Mouse (Mus musculus): ENCODE measurements around the gene Brdt.

Brdt gene

GRCm38 (mm10) chr5:107412285-107412684 lies 81.3 kb downstream of the Brdt start:
- DNase-seq (ENCODE audit: low spot score in 2 of 2): no peak

DNA sequence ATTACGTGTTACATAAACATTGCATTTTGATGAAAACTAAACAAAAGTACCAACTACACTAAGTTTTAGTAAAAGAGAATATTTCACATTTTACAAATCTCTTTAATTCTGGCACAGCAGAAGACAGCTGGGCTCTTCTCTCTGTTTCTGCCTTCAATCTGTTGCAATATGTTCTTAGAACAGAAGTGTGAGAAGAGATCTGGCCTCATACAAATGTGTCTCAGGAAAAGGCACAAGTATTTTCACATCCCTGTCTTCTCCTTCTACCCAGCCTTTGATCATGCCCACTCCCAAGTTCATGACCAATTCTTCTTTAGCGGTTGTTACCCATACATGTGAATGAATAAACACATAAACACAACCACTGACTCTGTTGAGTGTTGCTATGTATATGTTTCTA lies 84.1 kb downstream of the Brdt start:
- DNase-seq (ENCODE audit: low spot score in 2 of 2): no peak

DNA sequence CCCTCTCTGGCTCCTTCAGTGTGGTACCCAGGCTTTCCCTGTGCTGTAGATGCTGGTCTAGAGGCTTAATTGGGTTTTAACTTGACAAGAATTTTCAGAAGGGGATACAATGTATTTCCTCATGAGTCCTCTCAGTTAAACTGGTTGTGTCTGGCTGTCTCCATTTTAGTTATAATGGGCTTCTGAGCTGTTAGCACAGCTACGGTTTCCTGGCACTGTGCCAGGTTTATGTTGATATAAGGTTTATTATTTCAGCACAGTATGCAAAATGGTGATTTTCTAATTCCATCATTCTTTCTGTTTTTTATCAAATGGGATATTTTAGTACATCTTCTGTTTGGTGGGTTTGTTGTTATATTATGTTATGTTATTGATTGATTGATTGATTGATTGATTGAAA lies 90.7 kb downstream of the Brdt start:
- DNase-seq (ENCODE audit: low spot score in 2 of 2): no peak

GRCm38 (mm10) chr5:107431249-107431648 lies 100.3 kb downstream of the Brdt start, which contains the start of gene Lpcat2b:
Lpcat2b (plus strand) TSS chr5:107431549.
- no peak for DNase-seq (ENCODE audit: low spot score in 2 of 2)

DNA sequence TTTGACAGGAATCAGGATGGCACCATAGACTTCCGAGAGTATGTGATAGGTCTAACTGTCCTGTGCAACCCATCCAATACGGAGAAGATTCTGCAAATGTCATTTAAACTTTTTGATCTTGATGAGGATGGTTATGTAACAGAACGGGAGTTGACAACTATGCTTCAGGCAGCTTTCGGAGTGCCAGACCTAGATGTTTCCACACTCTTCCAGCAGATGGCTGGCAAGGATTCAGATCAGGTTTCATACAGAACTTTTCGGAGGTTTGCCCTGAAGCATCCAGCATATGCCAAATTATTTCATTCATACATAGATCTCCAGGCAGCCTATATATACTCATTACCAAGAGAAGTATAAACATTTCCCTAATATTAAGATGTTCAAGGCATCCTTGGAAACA lies 103.0 kb downstream of the Brdt start:
- no peak for DNase-seq (ENCODE audit: low spot score in 2 of 2)

DNA sequence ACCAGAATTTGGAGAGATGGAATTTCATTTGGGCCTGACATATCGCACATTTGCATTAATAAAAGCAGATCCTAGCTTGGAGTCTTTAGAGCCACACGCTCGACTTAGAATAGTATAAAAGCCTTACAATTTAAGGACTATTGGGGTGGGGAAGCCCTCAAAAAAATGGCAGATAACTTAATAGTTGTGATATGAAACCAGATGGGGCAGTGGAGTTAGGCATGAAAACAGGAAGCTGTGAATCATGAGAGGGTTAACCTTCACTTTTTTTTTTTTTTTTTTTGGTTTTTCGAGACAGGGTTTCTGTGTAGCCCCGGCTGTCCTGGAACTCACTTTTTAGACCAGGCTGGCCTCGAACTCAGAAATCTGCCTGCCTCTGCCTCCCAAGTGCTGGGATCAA lies 105.2 kb downstream of the Brdt start:
- DNase-seq (ENCODE audit: low spot score in 2 of 2): no peak

Measured in frontal cortex, postnatal 10 days (tissue).